Mouse (Mus musculus) cortical plate, adult 2 months (tissue): ENCODE measurements around the gene Pcsk7.

Experiments
- CTCF ChIP-seq: fragments of 200-500 bp; IDR thresholded peaks from 2 replicates; pipeline ENCODE4 v1.5.1; 2011; ENCODE audit warnings: mild to moderate bottlenecking, control low read depth, low read length; ENCODE audit not compliant: insufficient read depth; ENCODE audit errors: extremely low read depth
- POLR2A ChIP-seq: fragments of 200-500 bp; IDR thresholded peaks from 2 replicates; pipeline ENCODE4 v1.6.1; 2011; ENCODE audit warnings: mild to moderate bottlenecking, low read length, control low read depth; ENCODE audit not compliant: insufficient read depth; ENCODE audit errors: extremely low read depth

GRCm38 (mm10) chr9:45936883-45937282 lies 30.6 kb downstream of the Pcsk7 start:
- TF ChIP-seq CTCF: peak; percentile 73
- no peak for TF ChIP-seq POLR2A
